Mouse (Mus musculus): Measurements from ENCODE around the gene Slc46a2.

Slc46a2 gene

GRCm38 (mm10) chr4:59859693-59860425, 55.0 kb downstream of the Slc46a2 start:
- no peak for DNase-seq (ENCODE audit: low read depth)
